Mouse (Mus musculus) spleen, adult 2 months (tissue): Measurements from ENCODE around the gene Plau.

Source experiments
- CTCF ChIP-seq: fragments of 200-500 bp; IDR thresholded peaks from 2 replicates; pipeline ENCODE4 v1.5.1; 2011; ENCODE audit warnings: mild to moderate bottlenecking, inconsistent platforms; ENCODE audit not compliant: insufficient read depth, insufficient read length, insufficient replicate concordance; ENCODE audit errors: extremely low read depth
- POLR2A ChIP-seq: fragments of 200-500 bp; IDR thresholded peaks from 2 replicates; pipeline ENCODE4 v1.6.1; 2011; ENCODE audit warnings: low read depth, low read length, inconsistent platforms

GRCm38 (mm10) chr14:20790996-20791395 lies 45.5 kb upstream of the Plau start:
- no peak for TF ChIP-seq CTCF
- TF ChIP-seq POLR2A = no peak
